Mouse (Mus musculus) small intestine, adult 10 weeks (tissue): ENCODE data around the gene Hbq1a. TPM values are rescaled to one million over a fixed set of nuclear protein-coding genes. Genes with fewer than 3 reads are reported as not detected.

ENCODE experiments used
- polyA plus RNA-seq: library from polyadenylated mRNA; stranded (reverse); fragments of 350-450 nt; fragmentation: Illumina TruSeq; extraction: RNeasy Lipid Tissue Mini Kit (QIAGEN cat#74804); gene quantifications from one replicate; pipeline ENCODE4 v1.2.3, GENCODE M21; 2014; ENCODE audit warnings: low replicate concordance

Hbq1a gene
- polyA plus RNA-seq = not detected

DNA sequence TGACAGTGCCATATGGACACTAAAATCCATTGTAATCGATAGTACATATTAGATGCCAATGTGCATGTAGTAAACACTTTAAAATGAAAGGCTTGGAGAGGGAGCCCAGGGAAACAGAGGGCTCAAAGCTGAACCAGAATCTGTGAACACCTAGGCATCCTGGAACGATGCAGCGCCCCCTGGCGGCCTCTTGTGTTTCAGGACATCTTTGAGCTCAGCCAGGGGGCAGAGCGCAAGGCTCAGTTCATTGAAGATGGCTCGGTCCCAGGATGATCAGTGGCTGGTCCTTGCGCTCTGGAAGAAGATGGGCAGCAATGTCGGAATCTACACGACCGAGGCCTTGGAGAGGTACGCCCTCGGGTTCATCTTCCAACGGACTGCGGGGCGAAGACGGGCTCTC is at the start of gene Hbq1a:
TSS of gene Hbq1a (plus strand) at position 205 of the 400 bp plus-strand sequence.

DNA sequence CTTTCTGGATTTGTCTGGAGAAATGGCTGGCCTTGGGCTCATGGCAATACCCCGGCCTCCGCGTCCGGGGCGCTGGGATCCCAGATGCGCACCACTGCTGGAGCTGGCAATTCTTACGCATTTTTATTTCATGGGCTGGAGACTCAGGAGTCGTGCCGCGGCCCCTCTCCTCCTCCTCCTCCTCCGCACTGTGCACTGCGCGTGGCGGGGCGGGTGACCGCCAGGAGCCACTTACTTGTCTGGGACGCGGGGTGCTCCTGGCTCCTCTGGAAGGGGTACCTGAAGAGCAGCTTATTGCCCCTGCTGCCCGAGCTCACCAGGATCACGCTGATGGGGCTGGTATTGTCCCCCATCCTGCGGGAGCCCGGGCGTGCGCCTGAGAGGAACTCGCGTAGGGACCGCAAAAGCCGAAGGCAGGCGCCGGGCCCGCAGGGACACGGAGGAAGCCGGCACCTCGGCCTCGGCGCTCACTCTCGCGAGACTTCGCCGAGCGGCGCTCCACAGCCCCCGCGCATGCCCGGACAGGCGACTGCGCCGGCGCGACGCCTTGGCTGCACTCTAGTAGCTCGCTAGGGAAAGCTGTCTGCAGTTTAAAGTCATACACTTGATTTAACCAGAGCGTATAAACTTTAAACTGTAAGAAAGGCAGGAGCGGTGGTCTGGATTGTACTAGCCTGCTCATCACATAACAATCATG is 32.5 kb upstream of the Hbq1a start, which contains the start of gene Nprl3:
TSS of gene Nprl3 (minus strand) at position 520 of the 697 bp plus-strand sequence.

DNA sequence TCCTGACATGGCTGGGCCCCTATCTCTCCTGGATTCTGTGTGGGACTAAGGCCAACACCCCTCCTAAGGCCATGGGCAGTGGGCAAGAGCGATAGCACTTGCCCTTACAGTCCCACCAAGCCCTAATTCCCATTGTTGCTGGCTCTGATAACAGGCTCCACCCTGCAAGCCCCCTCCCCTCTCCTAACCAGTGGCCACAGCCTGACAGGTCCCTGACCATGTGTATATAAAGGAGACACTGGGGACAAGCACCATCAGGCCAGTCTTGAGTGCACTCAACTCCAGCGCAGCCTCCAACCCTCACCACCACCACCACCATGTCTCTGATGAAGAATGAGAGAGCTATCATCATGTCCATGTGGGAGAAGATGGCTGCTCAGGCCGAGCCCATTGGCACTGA is 23.5 kb upstream of the Hbq1a start, which contains the start of gene Hba-x:
TSS of gene Hba-x (plus strand) at position 54 of the 400 bp plus-strand sequence.

DNA sequence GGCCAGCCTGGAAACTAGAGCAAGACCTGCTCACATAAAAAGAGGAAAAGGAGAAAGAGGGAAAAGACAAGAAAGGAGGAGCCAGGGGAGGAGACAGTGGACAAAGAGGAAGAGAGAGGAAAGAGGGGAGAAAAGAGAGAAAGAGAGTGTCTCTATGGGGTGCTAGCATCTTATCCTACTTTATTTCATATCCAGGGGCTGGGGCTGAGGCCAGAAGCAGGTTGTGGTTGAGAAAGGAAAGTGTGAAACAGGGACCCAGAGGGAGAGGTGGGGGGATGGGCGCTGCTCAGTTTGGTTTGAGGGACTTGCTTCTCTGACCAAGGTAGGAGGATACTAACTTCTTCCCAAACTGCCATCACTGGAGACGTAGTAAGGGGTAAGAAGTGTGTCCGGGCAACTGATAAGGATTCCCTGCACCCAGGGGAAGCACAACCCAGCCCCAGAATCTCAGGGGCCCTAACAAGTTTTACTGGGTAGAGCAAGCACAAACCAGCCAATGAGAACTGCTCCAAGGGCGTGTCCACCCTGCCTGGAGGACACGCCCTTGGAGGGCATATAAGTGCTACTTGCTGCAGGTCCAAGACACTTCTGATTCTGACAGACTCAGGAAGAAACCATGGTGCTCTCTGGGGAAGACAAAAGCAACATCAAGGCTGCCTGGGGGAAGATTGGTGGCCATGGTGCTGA is 16.6 kb upstream of the Hbq1a start, which contains the start of gene Hba-a1:
TSS of gene Hba-a1 (plus strand) at position 421 of the 687 bp plus-strand sequence.

DNA sequence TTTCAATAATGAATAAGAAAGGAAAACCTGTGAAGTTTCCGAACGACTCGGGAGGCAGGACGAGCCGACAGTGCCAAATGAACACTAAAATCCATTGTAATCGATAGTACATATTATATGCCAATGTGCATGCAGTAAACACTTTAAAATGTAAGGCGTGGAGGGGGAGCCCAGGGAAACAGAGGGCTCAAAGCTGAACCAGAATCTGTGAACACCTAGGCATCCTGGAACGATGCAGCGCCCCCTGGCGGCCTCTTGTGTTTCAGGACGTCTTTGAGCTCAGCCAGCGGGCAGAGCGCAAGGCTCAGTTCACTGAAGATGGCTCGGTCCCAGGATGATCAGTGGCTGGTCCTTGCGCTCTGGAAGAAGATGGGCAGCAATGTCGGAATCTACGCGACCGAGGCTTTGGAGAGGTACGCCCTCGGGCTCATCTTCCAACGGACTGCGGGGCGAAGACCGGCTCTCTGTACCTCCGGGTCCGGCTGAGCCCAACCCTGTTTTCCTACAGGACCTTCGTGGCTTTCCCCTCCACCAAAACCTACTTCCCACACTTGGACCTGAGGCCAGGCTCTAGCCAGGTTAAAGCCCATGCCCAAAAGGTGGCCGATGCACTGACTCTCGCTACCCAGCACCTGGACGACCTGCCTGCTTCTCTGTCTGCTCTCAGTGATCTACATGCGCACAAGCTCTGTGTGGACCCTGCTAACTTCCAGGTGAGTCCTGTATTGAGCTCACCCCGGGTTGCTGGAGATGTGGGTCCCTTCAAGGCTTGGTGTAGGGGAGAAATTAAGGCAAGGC is 13.0 kb upstream of the Hbq1a start, which contains the start of gene Hbq1b:
TSS of gene Hbq1b (plus strand) at position 271 of the 798 bp plus-strand sequence.

DNA sequence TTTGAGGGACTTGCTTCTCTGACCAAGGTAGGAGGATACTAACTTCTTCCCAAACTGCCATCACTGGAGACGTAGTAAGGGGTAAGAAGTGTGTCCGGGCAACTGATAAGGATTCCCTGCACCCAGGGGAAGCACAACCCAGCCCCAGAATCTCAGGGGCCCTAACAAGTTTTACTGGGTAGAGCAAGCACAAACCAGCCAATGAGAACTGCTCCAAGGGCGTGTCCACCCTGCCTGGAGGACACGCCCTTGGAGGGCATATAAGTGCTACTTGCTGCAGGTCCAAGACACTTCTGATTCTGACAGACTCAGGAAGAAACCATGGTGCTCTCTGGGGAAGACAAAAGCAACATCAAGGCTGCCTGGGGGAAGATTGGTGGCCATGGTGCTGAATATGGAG is 3.7 kb upstream of the Hbq1a start, which contains the start of gene Hba-a2:
TSS of gene Hba-a2 (plus strand) at position 287 of the 400 bp plus-strand sequence.

DNA sequence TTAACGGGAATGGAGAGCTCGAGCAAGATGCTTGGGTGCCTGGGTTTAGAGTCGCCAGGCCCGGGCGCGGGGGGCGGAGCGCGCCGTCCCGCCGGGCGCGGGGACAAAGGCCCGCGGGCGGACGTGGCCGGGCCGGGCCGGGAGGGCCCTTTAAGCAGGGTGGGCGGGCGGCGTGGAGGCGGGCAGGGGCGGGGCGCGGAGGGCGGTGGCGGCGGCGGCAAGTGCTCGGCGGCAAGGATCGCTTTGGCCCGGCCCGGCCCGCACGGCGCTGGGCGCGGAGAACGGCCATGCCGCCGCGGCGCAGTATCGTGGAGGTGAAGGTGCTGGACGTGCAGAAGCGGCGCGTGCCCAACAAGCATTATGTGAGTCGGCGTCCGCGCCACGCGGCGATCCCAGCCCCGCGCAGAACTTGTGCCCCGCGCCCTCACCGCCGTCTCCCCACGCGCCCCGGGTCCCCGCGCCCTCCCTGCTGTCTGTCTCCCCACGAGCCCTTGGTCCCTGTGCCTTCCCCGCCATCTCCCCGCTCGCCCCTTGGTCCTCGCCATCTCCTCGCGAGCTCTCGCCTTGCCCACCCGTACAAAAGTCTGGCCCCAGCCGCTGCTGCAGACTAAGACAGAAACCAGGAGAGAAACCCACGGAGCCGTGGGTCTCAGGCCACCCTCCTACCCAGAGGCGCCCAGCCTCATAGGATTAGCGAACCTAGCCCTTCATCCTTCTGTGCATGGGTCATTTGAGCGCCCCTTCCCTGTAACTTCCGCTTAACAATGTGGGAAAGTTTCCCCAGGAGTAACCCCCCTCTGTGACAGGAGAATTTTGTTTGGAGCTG is 48.0 kb downstream of the Hbq1a start, which contains the start of gene Sh3pxd2b:
TSS of gene Sh3pxd2b (plus strand) at position 214 of the 826 bp plus-strand sequence.

Other genes with a start within 250 kb of the Hbq1a start
- 0.22 TPM for gene Il9r, start 99.8 kb upstream of the Hbq1a start, polyA plus RNA-seq
- gene Snrnp25, start 94.7 kb upstream of the Hbq1a start, polyA plus RNA-seq = 1.9 TPM
- not detected for gene Rhbdf1, start 77.8 kb upstream of the Hbq1a start, polyA plus RNA-seq
- gene Mpg, start 73.6 kb upstream of the Hbq1a start, polyA plus RNA-seq = 2.7 TPM
- gene Nprl3, start 32.4 kb upstream of the Hbq1a start, polyA plus RNA-seq = 1.3 TPM
- not detected for gene Hba-x, start 23.7 kb upstream of the Hbq1a start, polyA plus RNA-seq
- gene Hba-a1, start 16.6 kb upstream of the Hbq1a start, polyA plus RNA-seq = not detected
- gene Hbq1b, start 13.1 kb upstream of the Hbq1a start, polyA plus RNA-seq = not detected
- 1.7 TPM for gene Hba-a2, start 3.6 kb upstream of the Hbq1a start, polyA plus RNA-seq
- gene Sh3pxd2b, start 47.8 kb downstream of the Hbq1a start, polyA plus RNA-seq = 0.30 TPM
- gene Ubtd2, start 155.3 kb downstream of the Hbq1a start, polyA plus RNA-seq = 0.59 TPM
- not detected for gene Efcab9, start 232.0 kb downstream of the Hbq1a start, polyA plus RNA-seq
- 1.2 TPM for gene Stk10, start 233.2 kb downstream of the Hbq1a start, polyA plus RNA-seq